Mouse (Mus musculus): Measurements from ENCODE around the gene Rcor2. TPM values are rescaled to one million over a fixed set of nuclear protein-coding genes. Genes with fewer than 3 reads are reported as not detected.

Rcor2 gene
- total RNA-seq (2023) = 1.8 to 3.9 TPM (median 1.9 TPM) in 4 replicates

DNA sequence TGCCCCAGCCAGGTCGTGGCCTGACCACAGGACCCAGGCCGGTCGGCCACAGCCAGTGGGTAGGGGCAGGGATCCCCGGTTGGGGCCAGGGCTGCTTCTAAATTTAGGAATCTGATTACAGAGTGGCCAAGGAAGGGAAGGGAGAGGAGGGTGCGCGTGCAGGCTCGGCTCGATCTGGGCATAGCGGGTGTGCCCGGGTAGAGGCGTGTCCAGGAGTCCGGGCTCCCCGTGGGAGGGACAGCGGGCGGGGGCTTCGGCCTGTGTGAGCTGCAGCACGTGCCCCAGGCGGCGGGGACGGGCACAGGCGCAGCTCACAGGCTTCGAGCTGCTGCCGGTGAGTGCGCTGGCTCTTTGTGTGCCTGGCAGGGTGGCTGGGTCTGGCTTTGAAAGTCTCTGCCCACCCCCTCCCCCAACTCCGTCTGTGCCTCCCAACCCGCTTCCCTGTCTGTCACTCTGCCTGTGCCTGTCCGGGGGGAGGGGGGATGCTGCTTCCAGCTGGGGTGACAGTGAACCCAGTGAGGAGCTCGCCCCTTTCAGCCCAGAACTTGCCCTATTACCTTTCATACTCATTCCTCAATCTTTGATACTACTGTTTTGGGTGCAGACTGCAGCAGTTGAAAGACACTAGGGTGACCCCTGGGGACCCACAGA lies at the start of gene Rcor2:
Rcor2 (plus strand) TSS at position 235 of the 651 bp plus-strand sequence.

DNA sequence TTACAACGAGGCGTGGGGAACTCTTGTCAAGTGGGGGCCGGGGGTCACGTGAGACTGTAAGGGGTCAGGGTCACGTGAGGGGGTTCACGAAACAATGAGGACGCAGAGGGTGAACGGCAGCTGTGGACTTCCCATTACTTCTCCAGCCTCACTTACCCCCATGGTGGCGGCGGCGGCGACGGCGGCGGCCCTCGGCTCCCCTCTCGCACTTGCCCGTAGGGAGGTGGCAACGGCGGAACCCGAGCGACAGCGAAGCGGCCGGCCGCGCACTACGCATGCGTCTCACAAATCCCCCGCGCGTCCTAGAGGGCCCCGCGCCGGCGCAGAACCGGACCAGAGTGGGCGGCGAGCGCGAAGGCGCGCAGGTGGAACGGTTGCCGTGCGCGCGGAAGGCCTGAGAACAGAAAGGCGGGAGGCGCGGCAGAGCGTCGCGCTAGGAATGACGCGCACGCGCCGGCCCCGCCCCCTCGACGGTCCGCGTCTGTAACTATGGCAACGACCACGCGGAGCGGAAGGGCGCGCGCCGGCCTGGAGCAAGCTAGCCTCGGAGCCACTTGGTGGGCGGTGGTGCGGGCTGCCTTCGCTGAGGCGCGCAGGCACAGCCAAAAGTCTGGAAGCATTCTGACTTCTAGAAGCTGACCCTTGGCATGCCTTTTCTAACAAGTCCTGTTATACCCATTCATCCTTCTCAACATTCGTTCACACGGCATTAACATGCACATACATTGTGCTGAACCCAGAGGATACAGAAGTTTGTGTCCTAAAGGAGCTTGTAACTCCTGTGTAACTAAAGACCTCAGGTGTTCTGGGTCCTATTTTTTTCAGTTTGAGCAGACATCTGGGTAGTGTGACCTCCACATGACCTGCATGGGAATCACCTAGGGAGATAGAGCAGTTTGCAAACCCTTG lies 26.1 kb upstream of the Rcor2 start, which contains the start of gene Naa40:
Naa40 (minus strand) TSS at position 402 of the 909 bp plus-strand sequence.

Other genes starting within 250 kb of the Rcor2 start
- 174 to 177 TPM (median 177 TPM) in 4 replicates for gene Fermt3, start 247.9 kb upstream of the Rcor2 start, total RNA-seq (2023)
- 97.1 to 124 TPM (median 114 TPM) in 4 replicates for gene Stip1, start 227.4 kb upstream of the Rcor2 start, total RNA-seq (2023)
- 5.2 to 8.4 TPM (median 6.8 TPM) in 4 replicates for gene Macrod1, start 210.5 kb upstream of the Rcor2 start, total RNA-seq (2023)
- 0.09 TPM in 1 of 4 replicates, not detected in the others for gene Flrt1, start 161.6 kb upstream of the Rcor2 start, total RNA-seq (2023)
- gene Otub1, start 61.0 kb upstream of the Rcor2 start, total RNA-seq (2023) = 132 to 147 TPM (median 146 TPM) in 4 replicates
- gene Cox8a, start 49.7 kb upstream of the Rcor2 start, total RNA-seq (2023) = 310 to 323 TPM (median 315 TPM) in 4 replicates
- 50.2 to 60.6 TPM (median 57.0 TPM) in 4 replicates for gene Naa40, start 26.1 kb upstream of the Rcor2 start, total RNA-seq (2023)
- 218 to 233 TPM (median 220 TPM) in 4 replicates for gene Mark2, start 74.5 kb downstream of the Rcor2 start, total RNA-seq (2023)
- gene Spindoc, start 115.7 kb downstream of the Rcor2 start, total RNA-seq (2023) = 19.3 to 30.6 TPM (median 26.0 TPM) in 4 replicates
- 6.4 to 13.0 TPM (median 8.4 TPM) in 4 replicates for gene 2700081O15Rik, start 150.3 kb downstream of the Rcor2 start, total RNA-seq (2023)
- 50.9 to 53.2 TPM (median 52.4 TPM) in 4 replicates for gene Rtn3, start 216.0 kb downstream of the Rcor2 start, total RNA-seq (2023)
- gene Atl3, start 226.7 kb downstream of the Rcor2 start, total RNA-seq (2023) = 61.3 to 63.9 TPM (median 63.4 TPM) in 4 replicates